Mouse (Mus musculus) brain, adult 10 weeks (tissue): Measurements from ENCODE around the gene Scpep1. TPM values are rescaled to one million over a fixed set of nuclear protein-coding genes. Genes with fewer than 3 reads are reported as not detected.

ENCODE experiments used
- polyA plus RNA-seq: library from polyadenylated mRNA; stranded (reverse); fragments of 350-450 nt; fragmentation: Illumina TruSeq; extraction: RNeasy Lipid Tissue Mini Kit (QIAGEN cat#74804); gene quantifications from one replicate; pipeline ENCODE4 v1.2.3, GENCODE M21; 2015; ENCODE audit warnings: low read depth, low replicate concordance

The Scpep1 gene
- 21.4 TPM for polyA plus RNA-seq

DNA sequence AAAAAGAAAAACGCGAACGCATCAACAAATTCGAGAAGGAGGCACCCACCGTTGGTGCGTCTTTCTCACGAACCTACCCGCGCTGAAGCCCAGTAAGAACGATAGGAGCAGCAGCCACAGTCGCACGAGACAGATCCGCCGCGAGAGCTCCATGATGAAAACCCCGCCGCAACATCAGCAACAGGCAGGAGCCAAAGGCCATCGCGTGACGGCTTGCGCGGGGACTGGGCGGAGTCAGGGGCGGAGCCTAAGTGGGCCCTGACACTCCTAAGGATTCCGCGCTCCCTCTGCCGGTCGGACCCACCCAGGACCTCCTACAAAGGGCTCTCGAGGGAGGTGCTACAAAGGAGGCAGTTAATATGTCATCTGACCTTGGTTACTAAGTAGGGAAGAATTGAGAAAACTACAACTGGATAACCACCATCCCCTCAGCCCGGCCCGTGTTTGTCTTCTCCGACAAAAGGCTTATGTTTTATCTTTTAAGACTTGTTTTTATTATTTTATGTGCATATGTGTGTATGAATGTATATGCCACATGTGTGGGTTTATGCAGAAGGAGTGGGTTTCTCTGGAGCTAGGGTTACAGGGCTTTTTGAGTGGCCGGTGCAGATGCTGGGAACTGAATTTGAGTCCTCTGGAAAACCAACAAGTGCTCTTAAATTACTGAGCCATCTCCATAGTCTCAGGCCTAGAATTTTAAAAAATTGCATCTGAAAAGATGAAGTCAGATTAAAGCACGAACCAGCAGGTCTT, at the start of gene Scpep1:
Gene Scpep1, minus strand, starts transcription at position 249 of the 753 bp plus-strand sequence.

DNA sequence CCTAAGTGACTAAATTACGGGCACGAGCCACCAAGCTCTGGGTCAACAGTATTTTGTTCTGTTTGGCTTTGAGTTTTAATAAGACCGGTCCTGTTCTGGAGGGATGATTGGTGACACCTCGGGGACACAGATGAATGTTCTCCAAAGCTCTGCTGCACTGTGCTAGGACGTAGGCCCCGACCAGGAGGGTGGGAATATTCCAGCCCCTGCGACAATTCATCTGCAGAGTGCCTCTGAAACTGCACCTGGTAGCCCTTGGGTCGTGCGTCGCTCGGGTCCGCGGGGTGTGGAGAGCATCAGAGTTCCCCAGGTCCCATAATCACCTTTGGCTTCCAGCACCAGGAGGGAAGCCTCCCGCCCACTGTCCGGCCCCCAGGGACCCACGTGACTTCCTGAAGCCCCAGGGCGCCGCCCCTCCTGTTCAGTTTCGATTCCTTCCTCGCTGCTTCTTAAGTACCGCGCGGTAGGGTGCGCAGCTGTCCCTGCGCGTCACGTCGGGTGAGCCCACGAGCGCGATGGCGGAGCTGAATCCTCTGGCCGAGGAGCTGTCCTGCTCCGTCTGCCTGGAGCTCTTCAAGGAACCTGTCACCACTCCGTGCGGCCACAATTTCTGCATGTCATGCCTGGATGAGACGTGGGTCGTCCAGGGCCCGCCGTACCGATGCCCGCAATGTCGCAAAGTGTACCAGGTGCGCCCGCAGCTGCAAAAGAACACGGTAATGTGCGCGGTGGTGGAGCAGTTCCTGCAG, 43.9 kb upstream of the Scpep1 start, which contains the start of gene Trim25:
Gene Trim25, plus strand, starts transcription at position 403 of the 749 bp plus-strand sequence.

DNA sequence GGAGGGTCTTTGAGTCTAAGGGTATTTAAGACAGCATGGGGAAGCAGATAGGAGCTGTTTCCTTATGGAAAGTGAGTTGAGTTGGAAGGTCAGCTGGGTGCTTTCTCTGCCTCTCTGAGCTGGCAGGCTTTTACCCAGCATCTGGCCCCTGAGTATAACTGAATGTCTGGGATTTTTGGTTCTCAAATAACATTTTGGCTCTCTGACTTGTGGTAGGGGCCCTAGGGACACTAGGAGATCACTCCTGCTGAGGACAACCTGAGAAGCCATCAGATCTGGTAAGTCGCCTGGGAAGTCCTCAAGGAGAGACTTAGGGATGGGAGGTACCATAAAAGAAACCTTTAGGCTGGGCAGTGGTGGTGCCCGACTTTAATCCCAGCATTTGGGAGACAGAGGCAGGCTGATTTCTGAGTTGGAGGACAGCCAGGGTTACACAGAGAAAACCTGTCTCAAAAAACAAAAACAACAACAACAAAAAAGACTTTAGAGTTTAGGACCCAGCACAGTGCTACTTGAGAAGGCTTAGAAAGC, 15.0 kb upstream of the Scpep1 start, which contains the start of gene Coil:
Gene Coil, plus strand, starts transcription at position 51 of the 531 bp plus-strand sequence.

GRCm38 (mm10) chr11:88966881-88967361, 11.7 kb upstream of the Scpep1 start, which contains the start of gene Elobl:
Gene Elobl (minus strand): TSS chr11:88966931.

Other genes starting within 250 kb of the Scpep1 start
- 53.8 TPM for gene Msi2, start 237.0 kb downstream of the Scpep1 start, polyA plus RNA-seq
- gene Akap1, start 90.9 kb downstream of the Scpep1 start, polyA plus RNA-seq, result 25.9 TPM
- not detected for gene Elobl, start 11.5 kb upstream of the Scpep1 start, polyA plus RNA-seq
- 24.1 TPM for gene Coil, start 14.8 kb upstream of the Scpep1 start, polyA plus RNA-seq
- 4.7 TPM for gene Trim25, start 43.9 kb upstream of the Scpep1 start, polyA plus RNA-seq
- 34.4 TPM for gene Dgke, start 111.4 kb upstream of the Scpep1 start, polyA plus RNA-seq
- not detected for gene Gm525, start 118.4 kb upstream of the Scpep1 start, polyA plus RNA-seq